Mouse (Mus musculus) spleen, adult 18-20 months (tissue): ENCODE measurements around the gene Ank2.
"Not testable (repeated sequence)": the region's sequence is repeated elsewhere in the genome, so short reads cannot be mapped to it uniquely, and the experiment has no call there.

Source experiments
- DNase-seq, 2 experiments: peaks; one replicate each; pipeline ENCODE4 v3.0.0; 2022; ENCODE audit warnings: mixed read lengths in 2 of 2

The Ank2 gene

DNA sequence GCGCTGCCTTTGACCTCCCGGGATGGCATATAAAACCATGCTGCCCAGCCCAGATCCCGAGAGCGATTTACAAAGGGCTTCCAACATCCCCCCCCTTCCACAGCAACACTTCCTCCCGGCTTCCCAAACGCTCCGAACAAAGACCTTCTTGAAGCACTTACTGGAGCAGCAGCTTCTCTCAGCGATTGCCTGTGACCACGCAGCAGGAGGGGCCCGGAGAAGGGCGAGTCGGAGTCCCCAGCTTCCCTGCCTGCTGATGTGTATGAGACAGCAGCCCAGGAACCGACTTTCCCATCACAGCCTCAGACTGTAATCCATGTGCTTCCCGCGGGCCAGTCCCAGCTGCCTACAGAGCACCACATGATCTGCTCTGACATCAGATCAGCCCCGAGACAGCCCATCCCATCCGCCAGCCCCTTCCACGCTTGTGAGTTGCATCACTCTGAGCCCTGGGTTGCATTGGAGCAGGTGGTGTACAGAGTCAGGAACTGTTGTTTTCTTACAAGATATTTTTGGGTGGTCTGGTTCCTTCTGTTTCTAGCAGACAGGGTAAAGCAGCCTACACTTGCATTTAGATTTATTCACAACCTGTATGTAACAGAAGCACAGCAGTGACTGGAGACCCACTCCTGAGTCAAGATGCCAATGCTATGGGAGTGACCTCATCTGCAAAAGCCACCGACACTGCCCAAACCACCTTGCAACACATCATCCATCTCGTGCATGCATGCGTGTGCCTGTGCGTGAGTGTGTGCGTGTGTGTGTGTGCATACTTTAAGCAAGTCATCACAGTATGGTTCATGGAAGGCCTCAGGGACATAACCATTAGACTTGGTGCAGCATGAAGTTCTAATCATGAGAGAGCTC, 90.2 kb downstream of the Ank2 start:
- DNase-seq = no peak

DNA sequence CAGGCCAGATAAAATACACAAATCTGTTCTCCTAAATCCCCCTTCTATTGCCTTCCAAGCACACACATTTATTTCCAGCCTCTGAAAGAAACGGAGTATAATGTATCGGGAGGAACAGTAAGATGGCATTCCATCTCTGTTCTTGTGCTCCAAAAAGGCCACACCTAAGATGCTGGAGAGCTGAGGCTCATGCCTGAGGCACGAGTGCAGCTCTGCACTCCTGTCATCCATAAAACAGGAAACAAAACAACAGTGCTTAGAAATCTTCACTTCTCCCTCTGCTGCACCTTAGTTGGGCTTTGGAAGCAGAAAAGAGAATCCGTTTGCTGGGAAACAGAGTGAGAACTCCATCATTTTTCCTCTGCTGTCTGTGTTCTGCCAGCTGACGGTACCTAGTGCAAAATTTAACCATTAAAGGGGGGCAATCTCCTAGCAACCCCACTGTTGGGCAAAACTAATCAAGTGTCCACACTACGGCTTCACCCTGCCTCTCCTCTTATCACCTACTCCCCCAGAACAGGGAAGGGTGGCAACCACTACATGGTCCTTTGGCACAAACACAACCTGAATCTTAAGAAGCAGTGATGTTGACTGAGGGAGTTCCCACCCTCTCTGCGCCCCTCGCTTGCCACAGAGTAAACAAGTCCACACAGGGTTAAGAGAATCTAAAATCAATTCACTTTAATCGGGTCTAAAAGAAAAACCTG, 91.1 kb downstream of the Ank2 start:
- DNase-seq = no peak

DNA sequence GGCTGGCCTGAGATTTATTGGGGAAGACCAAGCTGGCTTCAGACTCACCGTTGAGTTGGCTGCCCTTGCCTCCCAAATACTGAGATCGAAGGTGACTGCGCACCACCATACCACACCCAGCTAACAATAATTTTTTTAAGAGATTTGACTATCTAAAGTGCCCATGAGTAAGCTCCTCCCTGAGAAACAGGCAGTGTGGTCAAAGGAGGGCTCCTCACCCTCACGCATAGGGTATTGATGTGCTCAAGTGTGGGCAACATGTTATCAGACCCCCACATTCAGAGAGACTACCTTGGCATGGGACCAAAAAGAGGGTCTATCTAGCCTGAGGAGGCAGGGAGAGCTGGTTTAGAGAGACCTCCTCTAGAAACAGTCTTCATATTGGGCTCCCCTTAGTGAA, 92.3 kb downstream of the Ank2 start:
- no peak for DNase-seq

DNA sequence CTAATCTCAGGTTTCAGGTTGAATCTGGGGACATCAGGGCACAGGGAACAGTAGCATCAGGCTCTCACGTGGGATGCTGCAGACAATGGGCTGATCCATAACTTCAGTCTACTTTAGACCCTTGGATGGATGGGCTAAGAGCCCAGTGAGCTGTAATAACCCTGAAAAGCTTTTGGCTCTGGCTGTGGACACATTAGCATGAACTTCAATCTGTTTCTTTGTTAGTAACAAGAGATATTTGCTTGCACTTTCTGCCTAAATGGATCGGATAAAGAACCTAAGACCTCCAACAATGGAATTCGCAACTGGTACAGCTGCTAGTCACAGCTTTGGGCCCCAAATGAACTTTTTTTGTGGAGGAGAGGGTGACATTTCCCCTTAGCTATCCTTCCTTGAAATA, 94.8 kb downstream of the Ank2 start:
- DNase-seq = no peak

DNA sequence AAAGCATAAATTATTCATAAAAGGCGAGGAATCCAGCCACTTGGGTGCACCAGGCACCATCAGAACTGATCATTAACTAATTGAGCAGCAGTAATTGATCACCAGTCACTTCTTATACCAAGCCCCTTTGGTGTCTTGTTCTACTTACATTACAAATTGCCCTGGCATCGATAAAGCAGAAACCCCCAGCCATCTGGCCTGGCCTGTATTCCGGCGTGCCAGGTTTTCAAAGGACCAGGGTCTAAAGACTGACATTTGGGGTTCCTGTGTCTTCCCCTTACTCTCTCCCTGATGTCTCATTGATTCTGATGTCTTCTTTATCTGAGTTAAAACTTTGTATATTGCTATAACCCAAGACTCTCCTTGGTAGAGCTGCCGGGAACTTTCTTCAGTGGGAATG, 98.2 kb downstream of the Ank2 start:
- DNase-seq = no peak

DNA sequence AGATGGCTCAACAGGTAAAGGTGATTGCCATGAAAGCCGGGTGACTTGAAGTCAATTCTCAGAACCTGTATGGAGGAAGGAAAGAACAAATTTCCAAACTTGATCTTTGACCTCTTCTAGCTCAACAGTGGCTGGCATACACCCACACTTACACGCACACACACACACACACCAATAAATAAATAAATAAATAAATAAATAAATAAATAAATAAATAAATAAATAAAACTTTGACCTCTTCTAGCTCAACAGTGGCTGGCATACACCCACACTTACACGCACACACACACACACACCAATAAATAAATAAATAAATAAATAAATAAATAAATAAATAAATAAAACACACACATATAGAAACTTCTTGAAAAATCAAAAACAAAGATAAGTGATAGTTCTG, 98.7 kb downstream of the Ank2 start:
- DNase-seq = not testable (repeated sequence)

DNA sequence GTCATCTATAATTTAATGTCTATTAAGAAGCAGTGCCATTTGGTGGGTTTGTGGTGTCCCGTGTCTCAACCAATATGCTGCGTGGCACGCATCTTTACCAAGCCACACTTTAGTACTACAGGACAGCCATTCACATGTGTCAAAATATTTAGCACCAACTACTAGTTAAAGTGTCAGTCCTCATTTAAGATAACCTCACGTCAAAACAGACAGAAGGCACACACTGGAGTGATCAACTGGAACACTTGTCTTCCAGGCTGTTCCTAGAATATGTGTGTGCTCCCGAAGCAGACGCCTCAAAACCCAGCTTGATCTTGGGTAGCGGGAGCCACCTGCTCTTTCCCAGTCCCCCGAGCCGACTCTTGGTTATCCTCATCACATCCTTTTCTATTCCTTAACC, 101.4 kb downstream of the Ank2 start:
- DNase-seq = no peak

DNA sequence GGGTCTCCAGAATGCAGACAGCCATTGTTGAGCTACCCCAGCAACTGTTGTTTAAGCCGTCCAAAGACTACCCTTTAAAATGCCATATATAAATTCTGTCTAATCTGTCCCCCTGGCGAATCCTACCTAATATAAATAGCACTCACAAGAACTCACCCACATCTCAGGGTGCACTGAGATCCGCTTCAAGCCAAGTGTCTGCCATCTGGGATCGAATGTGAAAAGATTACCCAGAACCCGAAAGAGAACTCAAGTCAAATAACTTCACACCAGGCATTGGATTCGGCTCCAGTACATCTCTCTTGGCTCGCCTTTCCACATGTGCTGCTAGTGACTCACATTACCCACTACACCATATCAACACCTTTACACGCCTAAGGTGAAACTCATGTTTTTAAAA, 103.9 kb downstream of the Ank2 start:
- no peak for DNase-seq

DNA sequence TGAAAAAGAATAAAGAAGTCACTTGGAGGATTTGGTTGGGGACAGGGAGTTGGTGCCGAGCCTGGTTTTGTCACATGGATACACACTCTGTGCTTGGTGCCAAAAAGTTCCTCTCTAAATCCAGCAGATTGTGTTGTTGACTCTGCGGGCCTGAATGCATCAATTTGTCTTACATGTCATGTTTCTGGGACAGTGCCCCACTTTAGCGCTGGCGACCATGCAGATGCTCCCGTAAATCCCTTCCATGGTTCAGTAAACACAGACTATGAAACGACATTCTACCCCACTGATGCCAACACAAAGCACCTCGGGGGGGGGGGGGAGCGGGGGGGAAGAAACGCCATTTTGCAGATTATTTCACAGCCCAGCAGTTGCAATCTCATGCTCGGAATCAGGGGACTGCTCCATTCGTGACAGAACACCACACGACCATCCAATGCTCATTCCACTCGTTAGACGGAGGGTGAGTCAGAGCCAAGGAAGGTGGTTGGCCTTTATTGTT, 112.1 kb downstream of the Ank2 start:
- no peak for DNase-seq

DNA sequence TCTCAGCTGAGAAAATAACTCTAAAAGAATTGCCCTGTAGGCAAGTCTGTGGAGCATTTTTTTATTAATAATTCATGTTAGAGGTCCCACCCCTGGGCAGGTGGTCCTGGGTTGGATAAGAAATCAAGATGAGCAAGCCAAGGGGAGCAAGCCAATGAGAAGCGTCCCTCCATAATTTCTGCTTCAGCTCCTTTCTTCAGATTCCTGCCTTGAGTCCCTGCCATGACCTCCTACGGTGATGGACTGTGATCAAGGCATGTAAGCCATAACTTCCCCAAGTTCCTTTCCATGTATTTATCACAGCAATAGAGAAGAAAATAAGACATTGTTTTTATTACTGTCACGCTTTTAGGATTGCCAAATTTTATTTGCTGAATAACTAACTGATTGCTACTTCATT, 115.9 kb downstream of the Ank2 start:
- DNase-seq = no peak

- DNase-seq = no peak
Measured at GRCm38 (mm10) chr3:127376901-127377460, 122.2 kb downstream of the Ank2 start.

DNA sequence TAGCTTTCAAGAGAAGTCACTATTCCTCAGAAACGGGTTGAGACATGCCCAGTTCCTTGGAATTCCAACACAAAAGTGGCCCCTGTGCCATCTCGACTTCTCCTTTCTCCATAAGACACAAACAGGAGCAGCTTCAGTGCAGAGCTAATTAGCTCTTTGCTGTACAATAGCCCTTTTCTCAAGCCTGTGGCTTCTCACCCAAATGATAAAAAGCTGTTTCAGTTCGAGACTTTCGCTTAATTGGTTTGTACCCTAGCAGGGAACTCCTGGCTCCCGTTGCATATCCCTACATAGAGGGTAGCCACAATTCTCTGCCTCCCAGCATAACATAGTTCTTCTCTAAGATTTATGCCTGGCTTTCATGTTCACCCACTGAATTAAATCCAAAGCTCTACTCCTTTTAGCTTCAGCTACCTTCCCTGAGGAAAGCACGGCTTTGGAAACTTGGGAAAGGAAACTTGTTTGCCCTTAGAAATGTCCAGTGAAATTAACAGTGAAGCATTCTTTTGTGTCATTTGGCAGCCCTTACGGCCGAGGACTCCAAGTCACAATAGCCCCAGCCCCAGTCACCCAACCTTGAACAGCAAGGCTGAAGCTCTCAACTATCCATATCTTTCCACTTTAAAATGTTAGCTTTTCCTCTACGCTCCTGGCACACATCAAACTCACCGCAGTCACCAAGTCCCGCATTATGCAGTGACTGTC, 123.0 kb downstream of the Ank2 start:
- no peak for DNase-seq

GRCm38 (mm10) chr3:127374190-127374710, 124.9 kb downstream of the Ank2 start:
- DNase-seq = no peak

- DNase-seq = no peak
Measured at GRCm38 (mm10) chr3:127371774-127372173, 127.4 kb downstream of the Ank2 start.

- DNase-seq = no peak
Measured at GRCm38 (mm10) chr3:127369529-127369928, 129.6 kb downstream of the Ank2 start.

- DNase-seq = no peak
Measured at GRCm38 (mm10) chr3:127367450-127367849, 131.7 kb downstream of the Ank2 start.

DNA sequence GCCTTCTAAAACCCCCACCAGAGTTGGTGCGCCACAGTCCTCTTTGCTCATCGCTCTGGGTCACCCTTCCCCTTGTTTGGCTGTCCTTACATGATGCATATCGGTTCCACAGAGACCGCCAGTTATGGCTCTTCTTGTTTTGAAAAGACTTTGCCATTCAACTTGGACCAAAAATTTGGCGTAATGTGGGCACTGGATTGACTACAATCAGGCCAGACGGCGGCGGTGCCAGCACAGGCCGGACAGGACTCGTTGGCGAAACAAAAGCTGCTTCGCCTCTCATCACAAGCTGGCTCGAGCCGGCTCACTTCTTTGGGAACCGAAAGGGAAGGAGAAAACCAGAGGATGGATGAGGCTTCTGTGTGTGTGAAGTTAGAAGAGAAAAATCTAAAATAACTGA, 135.6 kb downstream of the Ank2 start:
- no peak for DNase-seq

DNA sequence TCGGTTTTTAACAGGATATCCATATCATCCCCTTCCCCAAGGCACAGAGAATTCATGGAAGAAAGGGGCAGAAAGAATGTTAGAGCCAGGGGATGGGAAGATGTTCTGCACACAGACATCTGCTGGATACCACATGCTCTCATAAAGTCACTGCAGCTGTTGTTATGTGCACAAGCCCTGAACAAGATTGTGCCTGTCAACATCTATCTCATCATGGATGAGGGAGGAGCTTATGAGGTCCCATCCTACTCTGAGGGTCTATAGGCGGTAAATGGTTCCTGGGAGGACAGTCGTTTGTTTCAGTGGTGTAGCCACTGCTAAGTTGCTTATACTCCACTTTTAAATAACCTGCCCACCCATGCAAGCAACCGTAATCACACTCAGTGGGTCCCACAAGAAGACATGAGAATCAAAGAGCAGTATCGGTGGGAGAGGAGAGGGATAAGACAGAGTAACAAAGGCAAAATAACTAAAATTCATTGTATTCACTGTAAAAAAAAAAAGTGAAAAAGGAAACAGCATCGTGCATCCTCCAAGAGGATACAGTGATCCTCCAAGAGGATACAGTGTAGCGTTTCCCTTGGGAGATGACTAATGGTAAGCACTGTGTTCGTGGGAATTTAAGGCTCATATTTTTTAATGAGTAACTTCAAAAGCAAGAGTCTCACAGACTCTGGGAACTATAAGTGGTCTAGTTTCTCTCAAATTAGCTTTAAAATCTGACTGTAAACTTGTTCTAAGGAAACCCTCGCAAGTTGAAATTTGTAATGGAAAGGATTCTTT, 136.3 kb downstream of the Ank2 start:
- DNase-seq = no peak

- DNase-seq = no peak
Measured at GRCm38 (mm10) chr3:127361846-127362245, 137.3 kb downstream of the Ank2 start.

DNA sequence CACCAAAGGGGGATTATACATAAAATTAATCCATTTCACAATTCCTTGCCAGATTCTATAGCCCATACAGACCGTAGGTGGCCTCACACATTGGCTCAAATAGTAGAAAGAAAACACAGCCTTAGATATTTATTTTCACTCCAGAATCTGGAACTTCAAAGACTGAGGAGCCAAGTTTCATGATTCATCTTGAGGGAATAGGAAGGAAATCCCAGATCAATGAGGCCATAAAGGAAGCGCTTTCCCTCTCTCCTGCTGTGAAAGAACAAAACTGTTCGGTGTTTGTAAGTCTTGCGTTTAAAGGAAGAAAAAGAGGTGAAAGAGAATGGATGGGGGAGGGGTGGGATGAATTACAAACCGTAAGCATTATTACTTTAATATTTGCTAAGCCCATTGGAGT, 137.8 kb downstream of the Ank2 start:
- no peak for DNase-seq

DNA sequence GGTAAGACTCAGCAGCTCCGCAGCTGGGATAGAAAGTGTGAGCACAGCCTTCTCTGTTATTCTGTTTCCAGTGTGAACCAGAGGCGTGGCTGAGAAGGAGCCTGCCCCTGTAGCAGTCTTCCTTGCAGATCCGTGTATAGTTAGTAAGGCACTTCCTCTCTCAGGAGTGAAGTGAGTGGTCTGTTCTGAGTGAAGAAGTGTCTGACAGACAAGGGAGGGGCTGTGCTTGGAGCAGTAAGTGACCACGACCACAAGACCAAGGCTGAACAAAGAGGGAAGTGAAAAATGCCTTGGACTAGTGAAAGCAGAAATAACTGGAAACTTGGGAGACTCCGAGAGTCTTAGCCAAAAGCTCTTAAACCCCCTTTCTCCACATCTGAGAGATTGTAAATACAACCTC, 143.9 kb downstream of the Ank2 start:
- no peak for DNase-seq
